Mouse (Mus musculus): ENCODE results near the gene Plcd4. TPM values are rescaled to one million over a fixed set of nuclear protein-coding genes. Genes with fewer than 3 reads are reported as not detected.

Plcd4 gene
- total RNA-seq, 2 experiments from 2014 or later = 0.18 TPM; not detected in 1

DNA sequence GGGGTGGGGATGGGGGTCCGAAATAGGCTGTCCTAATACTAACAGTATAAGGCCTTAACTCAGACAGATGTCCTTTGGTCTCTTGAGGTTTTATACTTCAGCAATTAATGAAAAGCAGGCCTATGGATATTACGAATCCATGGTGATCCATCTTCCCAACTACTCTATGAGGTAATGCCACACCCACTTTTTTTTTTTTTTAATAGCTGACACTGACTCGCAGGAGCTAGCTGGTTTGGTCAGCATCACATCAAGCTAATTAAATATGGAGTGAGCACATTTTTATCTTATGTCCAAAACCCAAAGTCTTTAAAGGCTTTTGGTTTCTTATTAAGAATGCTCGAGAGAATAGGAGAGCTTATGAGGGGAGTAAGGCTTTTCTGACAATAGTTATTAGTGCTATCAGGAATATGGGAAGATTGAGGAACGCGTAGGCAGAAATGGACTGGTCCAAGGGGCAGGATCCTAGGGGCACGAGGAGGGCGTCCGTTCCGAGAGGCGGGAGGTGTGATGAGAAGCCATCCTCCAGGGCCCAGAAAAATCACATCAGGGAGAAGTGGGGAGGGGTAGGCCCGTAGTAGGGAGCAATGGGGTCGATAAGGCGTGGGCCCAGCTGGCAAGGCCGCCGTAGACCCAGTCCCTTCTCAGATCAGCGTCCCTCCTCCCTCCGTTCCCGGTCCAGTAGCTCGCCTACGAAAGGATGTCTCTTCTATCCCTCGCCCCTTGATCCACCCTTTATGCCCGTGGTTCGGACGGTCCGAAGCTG is 58.0 kb downstream of the Plcd4 start:
- DNase-seq = no peak

DNA sequence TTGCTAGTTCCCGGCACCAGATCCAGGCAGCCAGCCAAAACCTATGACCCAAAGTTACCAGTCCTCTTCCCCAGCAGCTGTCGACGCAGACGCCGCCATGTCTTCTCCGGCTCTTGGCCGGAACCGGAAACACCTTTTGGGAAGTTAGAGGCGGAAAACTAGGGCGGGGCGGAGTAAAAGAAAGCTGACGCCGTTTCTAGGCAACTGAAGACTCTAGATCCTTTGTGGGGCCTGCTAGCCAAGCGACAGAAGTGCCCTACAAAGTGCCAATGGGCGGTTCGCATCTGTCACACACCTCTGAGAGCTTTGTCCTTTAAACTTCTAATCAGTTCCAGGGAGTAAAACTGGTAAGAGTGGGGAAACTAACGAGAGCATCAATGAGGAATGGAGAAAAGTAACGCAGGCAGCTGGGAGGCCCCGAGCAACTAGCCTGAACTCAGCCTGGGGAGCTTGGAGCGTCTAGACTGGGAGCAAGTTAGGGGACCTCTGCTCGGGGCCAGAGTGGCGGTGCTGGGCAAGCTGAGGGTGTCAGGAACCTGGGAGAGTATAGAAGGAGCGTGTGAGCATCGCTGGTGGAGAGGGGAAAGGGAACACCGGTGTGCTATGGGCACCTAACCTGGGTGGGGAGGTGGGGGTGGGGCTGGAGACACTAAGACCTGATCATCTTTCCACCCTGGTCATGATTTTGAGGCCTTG is 58.7 kb downstream of the Plcd4 start, which contains the start of the genes Rnf25 and Stk36:
Gene Rnf25 (minus strand): TSS at position 131 of the 696 bp plus-strand sequence.
Gene Stk36 (plus strand): TSS at position 179 of the 696 bp plus-strand sequence.
- peak; percentile 86 for DNase-seq

Small RNA genes lying within 50 kb of the gene (microRNA-seq; reads per million reads assigned to microRNA genes)
- 0 reads per million in 2 experiments for gene Gm25035

Other genes starting within 250 kb of the Plcd4 start
- gene Tmbim1, start 237.3 kb upstream of the Plcd4 start, total RNA-seq (2021) = 10 to 100 TPM; 43.4 to 44.3 TPM
- under 1 TPM; 0.32 to 0.33 TPM for gene Catip, start 180.8 kb upstream of the Plcd4 start, total RNA-seq (2021)
- gene Slc11a1, start 167.7 kb upstream of the Plcd4 start, total RNA-seq (2021) = 1 to 10 TPM; 1.7 to 3.4 TPM
- gene Ctdsp1, start 151.4 kb upstream of the Plcd4 start, total RNA-seq (2021) = 100 to 1,000 TPM; 121 to 126 TPM
- gene Vil1, start 133.5 kb upstream of the Plcd4 start, total RNA-seq (2021) = 1 to 10 TPM; 1.4 to 2.1 TPM
- 10 to 100 TPM; 27.1 to 31.3 TPM for gene Cnot9, start 36.8 kb upstream of the Plcd4 start, total RNA-seq (2021)
- gene Usp37, start 1.4 kb downstream of the Plcd4 start, total RNA-seq (2021) = 10 to 100 TPM; 22.2 to 26.0 TPM
- 10 to 100 TPM in 1 of 2 experiments, 1 to 10 TPM in 1; 9.4 to 11.0 TPM for gene Zfp142, start 45.4 kb downstream of the Plcd4 start, total RNA-seq (2021)
- gene Bcs1l, start 45.4 kb downstream of the Plcd4 start, total RNA-seq (2021) = 10 to 100 TPM; 21.7 to 22.5 TPM
- 10 to 100 TPM; 22.0 to 23.9 TPM for gene Rnf25, start 58.5 kb downstream of the Plcd4 start, total RNA-seq (2021)
- 1 to 10 TPM; 1.4 to 2.0 TPM for gene Stk36, start 58.6 kb downstream of the Plcd4 start, total RNA-seq (2021)
- 10 to 100 TPM; 19.7 to 22.1 TPM for gene Ttll4, start 118.9 kb downstream of the Plcd4 start, total RNA-seq (2021)
- 1 to 10 TPM; 5.4 to 6.3 TPM for gene Cyp27a1, start 170.7 kb downstream of the Plcd4 start, total RNA-seq (2021)
- 1 to 10 TPM; 3.7 to 4.1 TPM for gene Prkag3, start 206.3 kb downstream of the Plcd4 start, total RNA-seq (2021)
- under 1 TPM; 0.12 to 0.20 TPM for gene Wnt6, start 229.0 kb downstream of the Plcd4 start, total RNA-seq (2021)
- gene Wnt10a, start 248.6 kb downstream of the Plcd4 start, total RNA-seq (2021) = not detected